Comparison of ENCODE assay signal across 8 mouse cellular contexts in genomic region chr4:46195781-46196487, GRCm38 (mm10). TPM values are rescaled to one million over a fixed set of nuclear protein-coding genes. Genes with fewer than 3 reads are reported as not detected.
DNase-seq lines count a peak whose midpoint lies in the region; ATAC-seq and TF ChIP-seq lines count a peak whose summit lies in the region.

Xpa (minus strand) TSS chr4:46196311.

- POLR2A ChIA-PET in Patski (lab: Charles Lee): interaction anchor here (0.7 kb wide), 1 partner anchor 294 kb away, joined by 3 read pairs; no protein-coding TSS in a partner anchor

- peak within 1 kb of the TSS; percentile 92 for H3K4me3 ChIP-seq in hindbrain, embryonic 13.5 days

- under 1% methylated on average over 66 of the region's 70 CpGs for WGBS in hindbrain, embryonic 13.5 days

- H3K36me3 ChIP-seq in hindbrain, embryonic 13.5 days: peaks cover 9% of the 10 kb centered on the region

- peaks cover 36% of the 10 kb centered on the region for H3K4me1 ChIP-seq in hindbrain, embryonic 13.5 days (replicated peaks)

- CTCF ChIA-PET in Patski (lab: Charles Lee): interaction anchor here (1.2 kb wide), 1 partner anchor 179 kb away, joined by 3 read pairs; no protein-coding TSS in a partner anchor

- no peaks in the 10 kb centered on the region for H3K27me3 ChIP-seq in Patski
- H3K27me3 ChIP-seq in hindbrain, embryonic 13.5 days: peaks cover 23% of the 10 kb centered on the region

- peak within 1 kb of the TSS; percentile 98 for H3K9ac ChIP-seq in hindbrain, embryonic 13.5 days

- TF ChIP-seq CTCF in Patski (IDR thresholded peaks at IDR 0.05): no peak

- H3K4me2 ChIP-seq in hindbrain, embryonic 13.5 days: peak within 1 kb of the TSS; percentile 87

- no peaks in the 10 kb centered on the region for H3K9me3 ChIP-seq in hindbrain, embryonic 13.5 days

- peak; percentile 77 for DNase-seq in Patski (ENCODE audit: low read depth, low spot score)
- peak; percentile 97 to 98 for DNase-seq in cerebellum, postnatal 14 days
- DNase-seq in frontal cortex, postnatal 14 days (ENCODE audit: low spot score in 2 of 2): peak; percentile 92
- peak; percentile 88 to 94 for DNase-seq in layer of hippocampus, postnatal 25 days (ENCODE audit: extremely low spot score in 1 of 2, low spot score in 1 of 2)
- peak; percentile 95 for DNase-seq in lung, postnatal 25 days (ENCODE audit: low spot score)
- DNase-seq in retina, embryonic 14.5 days (ENCODE audit: low spot score): peak; percentile 98
- peak; percentile 96 for DNase-seq in thymus, postnatal 4 days

- in situ Hi-C loops in Patski (cut with MboI; ENCODE audit: low pct_unique_long_range_greater_than_20kb): no loop called here

- ATAC-seq in Patski: peak; percentile 93
- peak; percentile 97 for ATAC-seq in hindbrain, embryonic 13.5 days (ENCODE audit: low FRiP score)

- peak within 1 kb of the TSS; percentile 96 for H3K27ac ChIP-seq in hindbrain, embryonic 13.5 days

RNA-seq across cellular contexts. Expression of gene Xpa, which starts in this region (rescaled TPM):
- 29.1 TPM for polyA plus RNA-seq in Patski (2021)
- polyA plus RNA-seq in hindbrain, embryonic 13.5 days (2015; fragmentation: Nextera tagmentation; extraction: Ambion mirVana): 32.8 and 34.2 TPM in 2 replicates
- 10 to 100 TPM; 12.7 to 18.0 TPM for total RNA-seq in layer of hippocampus, postnatal 25 days (2021)

Comparison
In these comparisons a context has a peak if more than half of its experiments do, and no peak if none do; other contexts are left out.
1. Peak in every context shown above with its lines: DNase-seq, ATAC-seq, H3K4me3 ChIP-seq and H3K27ac ChIP-seq.